9 mouse cellular contexts compared by ENCODE assay signal in genomic region chr6:94053920-94054319, GRCm38 (mm10).
A peak's percentile ranks its signal among the peaks of the same experiment; 100 is the strongest.
DNase-seq lines count a peak whose midpoint lies in the region; ATAC-seq and TF ChIP-seq lines count a peak whose summit lies in the region.
"Had no signal": no experiment of that assay in that cellular context is flagged by ENCODE, and none has a peak within 500 bp of the region (broad histone marks: within the 10 kb centered on the region; RNA-seq: fewer than 3 reads in every experiment).

No protein-coding gene starts in this region.

- H3K4me3 ChIP-seq in kidney, embryonic 16.5 days (ENCODE audit: low read length): no peak overlapping the region
- H3K4me3 ChIP-seq: limb, embryonic 12.5 days had no signal

- POLR2A ChIA-PET in Patski (lab: Charles Lee): no interaction called here

- no peaks in the 10 kb centered on the region for H3K9me3 ChIP-seq in kidney, embryonic 16.5 days (ENCODE audit: low read length)
- H3K9me3 ChIP-seq: limb, embryonic 12.5 days had no signal

- H3K27ac ChIP-seq in kidney, embryonic 16.5 days (ENCODE audit: low read length): no peak overlapping the region
- H3K27ac ChIP-seq: limb, embryonic 12.5 days had no signal

- peak; percentile 73 for TF ChIP-seq CTCF in Patski (IDR thresholded peaks at IDR 0.05)

- CTCF ChIA-PET in Patski (lab: Charles Lee): interaction anchor here (0.7 to 0.8 kb wide), 2 partner anchors 10 to 296 kb away, joined by 3 read pairs; no protein-coding TSS in a partner anchor

- in situ Hi-C loops in Patski (cut with MboI; ENCODE audit: low pct_unique_long_range_greater_than_20kb): loop anchor here (25.0 kb wide), 1 partner anchor 1267 kb away; no protein-coding TSS in a partner anchor

- H3K9ac ChIP-seq in kidney, embryonic 16.5 days (replicated peaks; ENCODE audit: low read length): no peak overlapping the region
- H3K9ac ChIP-seq: limb, embryonic 12.5 days had no signal

- no peaks in the 10 kb centered on the region for H3K4me1 ChIP-seq in kidney, embryonic 16.5 days (ENCODE audit: insufficient read depth, low read length)
- H3K4me1 ChIP-seq: limb, embryonic 12.5 days had no signal

- peak; percentile 45 for DNase-seq in kidney, adult 9 months
- DNase-seq in Patski (ENCODE audit: low read depth, low spot score): no peak
- peak; percentile 24 for DNase-seq in cerebellum, adult 8-10 months
- DNase-seq in heart, postnatal 10 days: peak; percentile 42 to 60
- DNase-seq in left cerebral cortex, postnatal 25 days (ENCODE audit: low spot score in 2 of 2): peak; percentile 53 to 72
- DNase-seq in right cerebral cortex, postnatal 36 days (ENCODE audit: low spot score in 2 of 2): peak; percentile 28 to 52
- DNase-seq in ovary, postnatal 14 days (ENCODE audit: low spot score): no peak

- no peak overlapping the region for H3K4me2 ChIP-seq in kidney, embryonic 16.5 days (replicated peaks; ENCODE audit: low read depth, low read length)
- H3K4me2 ChIP-seq: limb, embryonic 12.5 days had no signal

- no peaks in the 10 kb centered on the region for H3K27me3 ChIP-seq in kidney, embryonic 16.5 days (ENCODE audit: insufficient read depth, low read length)
- H3K27me3 ChIP-seq in Patski: no peaks in the 10 kb centered on the region
- H3K27me3 ChIP-seq: limb, embryonic 12.5 days had no signal

- ATAC-seq in kidney, embryonic 16.5 days (ENCODE audit: low FRiP score, low TSS enrichment): no peak
- ATAC-seq in Patski: no peak

- WGBS in kidney, embryonic 16.5 days: 26% methylated on average over 1 of the region's 1 CpGs

- intact Hi-C loops in heart, postnatal 10 days (cut with DNase I): loop anchor here (2.0 kb wide), 1 partner anchor 297 kb away; no protein-coding TSS in a partner anchor
- intact Hi-C loops in left cerebral cortex, postnatal 25 days (cut with DNase I): loop anchor here (5.0 to 10.0 kb wide), 2 partner anchors 142 to 1269 kb away; no protein-coding TSS in a partner anchor

- H3K36me3 ChIP-seq in kidney, embryonic 16.5 days (ENCODE audit: insufficient read depth, low read length): no peaks in the 10 kb centered on the region

Comparison
In these comparisons a context has a peak if more than half of its experiments do, and no peak if none do; other contexts are left out.
1. DNase-seq: peak in kidney, adult 9 months (single experiment), cerebellum, adult 8-10 months (single experiment), heart, postnatal 10 days (2 of 2), left cerebral cortex, postnatal 25 days (2 of 2) and right cerebral cortex, postnatal 36 days (2 of 2); none in Patski (single experiment) and ovary, postnatal 14 days (single experiment).